Mouse (Mus musculus) CH12.LX (cell line): Measurements from ENCODE around the gene Dnah7b.

ENCODE experiments used
- CHD2 ChIP-seq: IDR thresholded peaks from 2 replicates; pipeline ENCODE4 v1.6.1; 2011; ENCODE audit warnings: low read length, improper control_type of control experiment
- CTCF ChIP-seq, 2 experiments: IDR thresholded peaks in 1 of 2; conservative IDR thresholded peaks in 1 of 2; 2 replicates each; pipeline ENCODE4 v1.5.1; 2011 to 2012; ENCODE audit warnings: low read depth in 2 of 2, low read length in 2 of 2, improper control_type of control experiment in 1 of 2, inconsistent platforms in 1 of 2, mild to moderate bottlenecking in 1 of 2, moderate library complexity in 1 of 2
- ELF1 ChIP-seq: IDR thresholded peaks from 2 replicates; pipeline ENCODE4 v1.6.1; 2014; ENCODE audit warnings: low read depth, mild to moderate bottlenecking, inconsistent platforms, low read length, improper control_type of control experiment
- MAFK ChIP-seq: IDR thresholded peaks from 2 replicates; pipeline ENCODE4 v1.6.1; 2011; ENCODE audit warnings: low read length, improper control_type of control experiment; ENCODE audit not compliant: insufficient replicate concordance
- MXI1 ChIP-seq: IDR thresholded peaks from 2 replicates; pipeline ENCODE4 v1.6.1; 2011; ENCODE audit warnings: mild to moderate bottlenecking, low read depth, low read length, improper control_type of control experiment
- NRF1 ChIP-seq: IDR thresholded peaks from 2 replicates; pipeline ENCODE4 v1.6.1; 2014; ENCODE audit warnings: low read depth, mild to moderate bottlenecking, inconsistent platforms, low read length, improper control_type of control experiment, moderate library complexity
- POLR2A ChIP-seq: IDR thresholded peaks from 2 replicates; pipeline ENCODE4 v1.6.1; 2011; ENCODE audit warnings: low read depth, mild to moderate bottlenecking, improper control_type of control experiment, low read length
- POLR2AphosphoS2 ChIP-seq: IDR thresholded peaks from 2 replicates; pipeline ENCODE4 v1.6.1; 2011; ENCODE audit warnings: low read depth, low read length, improper control_type of control experiment
- ZC3H11A ChIP-seq: IDR thresholded peaks from 2 replicates; pipeline ENCODE4 v1.6.1; 2012; ENCODE audit warnings: low read depth, mild to moderate bottlenecking, inconsistent platforms, low read length, improper control_type of control experiment
- ZMIZ1 ChIP-seq: IDR thresholded peaks from 2 replicates; pipeline ENCODE4 v1.6.1; 2012; ENCODE audit warnings: low read depth, mild to moderate bottlenecking, inconsistent platforms, low read length, improper control_type of control experiment

DNA sequence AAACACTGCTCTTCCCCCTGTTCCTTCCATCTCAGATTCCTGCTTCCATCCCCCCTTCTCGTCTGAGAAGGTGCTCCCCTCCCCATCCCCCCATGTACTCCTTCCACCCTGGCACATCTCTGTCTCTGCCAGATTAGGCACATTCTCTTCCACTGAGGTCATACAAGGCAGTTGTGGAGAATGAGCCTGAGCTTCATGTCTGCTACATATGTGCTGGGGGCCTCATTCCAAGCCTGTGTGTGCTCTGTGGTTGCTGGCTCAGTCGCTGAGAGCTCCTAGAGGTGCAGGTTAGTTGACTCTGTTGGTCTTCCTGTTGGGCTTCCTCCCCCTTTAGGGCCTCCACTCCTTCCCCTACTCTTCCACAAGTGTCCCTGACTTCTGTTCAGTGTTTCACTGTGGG lies 34.4 kb downstream of the Dnah7b start:
- TF ChIP-seq POLR2AphosphoS2, result no peak
- no peak for TF ChIP-seq MAFK
- no peak for TF ChIP-seq POLR2A
- TF ChIP-seq CTCF (conservative IDR thresholded peaks at IDR 0.05 in 1 of 2, IDR thresholded peaks at IDR 0.05 in 1 of 2; ENCODE audit: low read depth in 2 of 2, low read length in 2 of 2), result no peak
- no peak for TF ChIP-seq ZC3H11A
- TF ChIP-seq NRF1, result no peak
- TF ChIP-seq MXI1, result no peak
- no peak for TF ChIP-seq ELF1
- TF ChIP-seq ZMIZ1, result no peak
- no peak for TF ChIP-seq CHD2
